Comparison of ENCODE assay signal across 8 mouse cellular contexts in genomic region chr14:121259789-121260188, GRCm38 (mm10).
DNase-seq lines count a peak whose midpoint lies in the region; ATAC-seq and TF ChIP-seq lines count a peak whose summit lies in the region.

No protein-coding gene starts in this region.

- no peak overlapping the region for H3K9ac ChIP-seq in hindbrain, embryonic 14.5 days
- H3K9ac ChIP-seq in limb, embryonic 11.5 days (ENCODE audit: low read length) = no peak overlapping the region
- H3K9ac ChIP-seq in neural tube, embryonic 12.5 days = no peak overlapping the region

- H3K36me3 ChIP-seq in spleen, adult 2 months (ENCODE audit: control insufficient read depth, insufficient read depth, low read length) = no peaks in the 10 kb centered on the region
- H3K36me3 ChIP-seq in hindbrain, embryonic 14.5 days (replicated peaks; ENCODE audit: control insufficient read depth, insufficient read depth) = peaks cover 39% of the 10 kb centered on the region
- H3K36me3 ChIP-seq in limb, embryonic 11.5 days (ENCODE audit: control insufficient read depth, insufficient read depth, low read length) = peaks cover 9% of the 10 kb centered on the region; the same call in 1 of the 2 replicates
- peaks cover 16% of the 10 kb centered on the region for H3K36me3 ChIP-seq in neural tube, embryonic 12.5 days

- H3K4me3 ChIP-seq in spleen, adult 2 months (ENCODE audit: extremely low read depth, insufficient read depth, insufficient read length) = no peak overlapping the region
- H3K4me3 ChIP-seq in hindbrain, embryonic 14.5 days (replicated peaks; ENCODE audit: low read length) = no peak overlapping the region
- H3K4me3 ChIP-seq in limb, embryonic 11.5 days (ENCODE audit: low read depth, low read length) = no peak overlapping the region
- H3K4me3 ChIP-seq in neural tube, embryonic 12.5 days = no peak overlapping the region

- TF ChIP-seq POLR2A in spleen, adult 2 months (IDR thresholded peaks at IDR 0.05; ENCODE audit: low read depth, low read length) = no peak

- no peaks in the 10 kb centered on the region for H3K4me1 ChIP-seq in spleen, adult 2 months (ENCODE audit: control insufficient read depth, insufficient read depth, insufficient read length)
- H3K4me1 ChIP-seq in hindbrain, embryonic 14.5 days (replicated peaks; ENCODE audit: control insufficient read depth, insufficient read depth, low read length) = no peaks in the 10 kb centered on the region
- H3K4me1 ChIP-seq in limb, embryonic 11.5 days (ENCODE audit: control insufficient read depth, insufficient read depth, low read length) = no peaks in the 10 kb centered on the region
- no peaks in the 10 kb centered on the region for H3K4me1 ChIP-seq in neural tube, embryonic 12.5 days

- H3K9me3 ChIP-seq in hindbrain, embryonic 14.5 days (ENCODE audit: control insufficient read depth, low read length) = no peaks in the 10 kb centered on the region
- H3K9me3 ChIP-seq in limb, embryonic 11.5 days (ENCODE audit: control insufficient read depth, low read length) = no peaks in the 10 kb centered on the region
- no peaks in the 10 kb centered on the region for H3K9me3 ChIP-seq in neural tube, embryonic 12.5 days

- H3K4me2 ChIP-seq in hindbrain, embryonic 14.5 days (replicated peaks) = no peak overlapping the region
- H3K4me2 ChIP-seq in limb, embryonic 11.5 days (ENCODE audit: low read depth, severe bottlenecking) = no peak overlapping the region
- no peak overlapping the region for H3K4me2 ChIP-seq in neural tube, embryonic 12.5 days (replicated peaks)

- peak; percentile 43; the same call in 1 of the 2 replicates for TF ChIP-seq CTCF in spleen, adult 2 months (IDR thresholded peaks at IDR 0.05; ENCODE audit: extremely low read depth, insufficient read depth, insufficient read length, insufficient replicate concordance)

- no peaks in the 10 kb centered on the region for H3K27me3 ChIP-seq in spleen, adult 2 months (ENCODE audit: control insufficient read depth, insufficient read depth, low read length)
- no peaks in the 10 kb centered on the region for H3K27me3 ChIP-seq in hindbrain, embryonic 14.5 days (ENCODE audit: control insufficient read depth, insufficient read depth, low read length)
- H3K27me3 ChIP-seq in limb, embryonic 11.5 days (ENCODE audit: control insufficient read depth, insufficient read depth, low read length) = no peaks in the 10 kb centered on the region
- no peaks in the 10 kb centered on the region for H3K27me3 ChIP-seq in neural tube, embryonic 12.5 days (replicated peaks)

- ATAC-seq in erythroid progenitor cell, adult 5-6 weeks (replicated peaks; ENCODE audit: low FRiP score, poor library complexity, severe bottlenecking) = 0 out of 2 replicates have a peak, but pooled peaks have one; percentile 12
- ATAC-seq in hindbrain, embryonic 14.5 days (ENCODE audit: low FRiP score) = peak; percentile 53
- ATAC-seq in limb, embryonic 11.5 days (ENCODE audit: insufficient number of reproducible peaks, low FRiP score, low TSS enrichment, low read depth) = no peak
- ATAC-seq in neural tube, embryonic 12.5 days (ENCODE audit: low FRiP score, low read depth) = peak; percentile 57; the same call in 1 of the 2 replicates

- H3K27ac ChIP-seq in spleen, adult 2 months (ENCODE audit: insufficient read depth, low read length) = no peak overlapping the region
- no peak overlapping the region for H3K27ac ChIP-seq in hindbrain, embryonic 14.5 days
- H3K27ac ChIP-seq in limb, embryonic 11.5 days (replicated peaks; ENCODE audit: low read depth, low read length) = no peak overlapping the region
- H3K27ac ChIP-seq in neural tube, embryonic 12.5 days = no peak overlapping the region

- DNase-seq in spleen, adult 2 months (ENCODE audit: low read depth in 1 of 2, low spot score in 2 of 2) = peak in 1 of 2 experiments; percentile 39
- no peak for DNase-seq in spleen, postnatal 36 days (ENCODE audit: low spot score in 2 of 2)
- peak; percentile 68 for DNase-seq in adrenal gland, postnatal 14 days
- peak; percentile 85 for DNase-seq in hindbrain, embryonic 14.5 days (ENCODE audit: low spot score)
- DNase-seq in limb, embryonic 11.5 days (ENCODE audit: low spot score) = peak; percentile 67
- DNase-seq in c-Kit-positive CD71-positive TER-119-positive erythroid progenitor cells, embryonic 14.5 days (ENCODE audit: low spot score) = no peak

- 64% methylated on average over 7 of the region's 7 CpGs for whole genome bisulfite sequencing in spleen, adult 2 months
- 47% methylated on average over 7 of the region's 7 CpGs for WGBS in hindbrain, embryonic 14.5 days
- 61% methylated on average over 7 of the region's 7 CpGs for WGBS in limb, embryonic 11.5 days
- WGBS in neural tube, embryonic 12.5 days = 61% methylated on average over 7 of the region's 7 CpGs

Comparison
In these comparisons a context has a peak if more than half of its experiments do, and no peak if none do; other contexts are left out.
1. DNase-seq: peak in adrenal gland, postnatal 14 days (single experiment), hindbrain, embryonic 14.5 days (single experiment) and limb, embryonic 11.5 days (single experiment); none in spleen, postnatal 36 days (0 of 2) and c-Kit-positive CD71-positive TER-119-positive erythroid progenitor cells, embryonic 14.5 days (single experiment).